Mouse (Mus musculus): Measurements from ENCODE around the gene Bik.

- no peak for TF ChIP-seq CTCF (IDR thresholded peaks at IDR 0.05; ENCODE audit: low read depth)
- TF ChIP-seq EP300 (IDR thresholded peaks at IDR 0.05; ENCODE audit: low read depth) = no peak
Observed at GRCm38 (mm10) chr15:83584741-83585220, 58.1 kb downstream of the Bik start.
